Comparison of ENCODE assay signal across 8 mouse cellular contexts in the genomic region with DNA sequence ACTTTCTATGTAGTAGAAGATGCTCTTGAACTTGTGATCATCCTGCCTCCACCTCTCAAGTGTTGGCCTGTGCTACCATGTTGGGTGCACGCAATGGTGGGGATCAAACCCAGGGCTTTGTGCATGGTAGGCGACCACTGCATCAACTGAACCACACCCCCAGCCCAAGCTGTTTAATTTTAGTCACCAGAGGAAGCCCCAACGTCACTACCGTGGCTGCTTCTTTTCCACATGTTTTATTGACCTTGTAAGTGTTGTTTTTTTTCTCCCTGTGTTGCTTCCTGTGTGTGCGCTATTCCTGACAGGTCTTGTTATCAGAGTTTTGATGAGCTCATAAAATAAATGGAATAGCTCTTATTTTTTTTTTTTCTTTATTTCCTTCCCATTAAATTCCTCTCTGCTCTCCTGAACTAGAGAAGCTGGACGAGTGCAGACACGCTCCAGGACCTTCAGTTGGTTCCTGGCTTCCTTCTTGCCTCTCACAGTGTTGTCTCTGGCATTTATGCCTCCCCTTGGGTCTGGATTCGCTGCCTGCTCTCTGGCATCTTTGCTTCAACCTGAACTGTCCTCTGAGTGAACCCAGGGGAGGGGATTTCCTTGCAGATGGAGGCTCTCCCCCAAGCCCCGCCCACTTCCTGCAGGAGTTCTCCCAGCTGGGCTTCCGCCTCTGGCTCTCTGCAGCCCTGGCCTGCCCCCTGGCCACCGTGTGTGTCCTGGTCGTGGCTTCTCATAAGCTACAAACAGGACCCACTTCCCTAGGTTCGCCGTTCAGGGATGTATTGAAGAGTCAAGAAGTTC.
DNase-seq lines count a peak whose midpoint lies in the region; ATAC-seq and TF ChIP-seq lines count a peak whose summit lies in the region.

No protein-coding gene starts in this region.

- no peaks in the 10 kb centered on the region for H3K9me3 ChIP-seq in intestine, embryonic 14.5 days (ENCODE audit: control insufficient read depth, low read length)
- H3K9me3 ChIP-seq in liver, postnatal 0 days (ENCODE audit: low read length) = no peaks in the 10 kb centered on the region
- H3K9me3 ChIP-seq in midbrain, embryonic 16.5 days (replicated peaks; ENCODE audit: control insufficient read depth, low read length, poor library complexity, severe bottlenecking) = no peaks in the 10 kb centered on the region

- no peak overlapping the region for H3K9ac ChIP-seq in intestine, embryonic 14.5 days (ENCODE audit: low read length)
- no peak overlapping the region for H3K9ac ChIP-seq in liver, postnatal 0 days (replicated peaks)
- H3K9ac ChIP-seq in midbrain, embryonic 16.5 days (ENCODE audit: low read depth, low read length) = no peak overlapping the region

- H3K27ac ChIP-seq in intestine, embryonic 14.5 days (ENCODE audit: low read depth) = peak overlapping the region; percentile 85
- peak overlapping the region; percentile 34; the same call in 1 of the 2 replicates for H3K27ac ChIP-seq in liver, postnatal 0 days (ENCODE audit: low read depth)
- H3K27ac ChIP-seq in small intestine, adult 2 months (ENCODE audit: insufficient read depth, low read depth, low read length) = peak overlapping the region; percentile 52; the same call in 1 of the 2 replicates
- no peak overlapping the region for H3K27ac ChIP-seq in midbrain, embryonic 16.5 days (ENCODE audit: low read length)

- peak; percentile 53 for TF ChIP-seq CTCF in liver, postnatal 0 days (IDR thresholded peaks at IDR 0.05; ENCODE audit: low read depth)
- TF ChIP-seq CTCF in small intestine, adult 2 months (IDR thresholded peaks at IDR 0.05; ENCODE audit: extremely low read depth, insufficient read length, insufficient replicate concordance, low read depth, low read length) = peak; percentile 34; the same call in 1 of the 2 replicates

- TF ChIP-seq POLR2A in small intestine, adult 2 months (IDR thresholded peaks at IDR 0.05; ENCODE audit: low read depth, low read length) = no peak

- DNase-seq in A20 (ENCODE audit: low read depth, low spot score) = peak; percentile 89
- peak; percentile 91 for DNase-seq in R1 (ENCODE audit: low read depth, low spot score)
- DNase-seq in gastrocnemius, adult 8-10 months (ENCODE audit: low spot score in 2 of 2) = peak; percentile 41 to 55
- peak; percentile 89 for DNase-seq in intestine, embryonic 14.5 days (ENCODE audit: low spot score)
- DNase-seq in liver, postnatal 0 days = peak; percentile 75
- DNase-seq in frontal cortex, postnatal 25 days (ENCODE audit: low spot score in 2 of 2) = no peak

- no peaks in the 10 kb centered on the region for H3K36me3 ChIP-seq in intestine, embryonic 14.5 days (ENCODE audit: control insufficient read depth, insufficient read depth, low read length)
- no peaks in the 10 kb centered on the region for H3K36me3 ChIP-seq in liver, postnatal 0 days (replicated peaks; ENCODE audit: insufficient read depth, low read length)
- H3K36me3 ChIP-seq in small intestine, adult 2 months (ENCODE audit: control insufficient read depth, insufficient read depth, low read length) = no peaks in the 10 kb centered on the region
- H3K36me3 ChIP-seq in midbrain, embryonic 16.5 days (ENCODE audit: control insufficient read depth, insufficient read depth, low read length) = no peaks in the 10 kb centered on the region

- peak overlapping the region; percentile 40 for H3K4me2 ChIP-seq in intestine, embryonic 14.5 days (ENCODE audit: low read length)
- peak overlapping the region; percentile 6 for H3K4me2 ChIP-seq in liver, postnatal 0 days (ENCODE audit: low read depth, low read length)
- H3K4me2 ChIP-seq in midbrain, embryonic 16.5 days (ENCODE audit: low read length) = no peak overlapping the region

- peak; percentile 87 for ATAC-seq in intestine, embryonic 14.5 days (replicated peaks; ENCODE audit: low FRiP score, low TSS enrichment, low read depth)
- ATAC-seq in liver, postnatal 0 days = peak; percentile 74
- no peak for ATAC-seq in midbrain, embryonic 16.5 days

- TF ChIP-seq EP300 in liver, postnatal 0 days (IDR thresholded peaks at IDR 0.05; ENCODE audit: low read depth) = 0 out of 2 replicates have a peak, but pooled peaks have one; percentile 8

- H3K4me1 ChIP-seq in intestine, embryonic 14.5 days (replicated peaks; ENCODE audit: control insufficient read depth, insufficient read depth, low read length) = peaks cover 20% of the 10 kb centered on the region
- no peaks in the 10 kb centered on the region for H3K4me1 ChIP-seq in liver, postnatal 0 days (ENCODE audit: insufficient read depth)
- peaks cover 9% of the 10 kb centered on the region for H3K4me1 ChIP-seq in small intestine, adult 2 months (ENCODE audit: control insufficient read depth, insufficient read depth, insufficient read length, low read length)
- H3K4me1 ChIP-seq in midbrain, embryonic 16.5 days (ENCODE audit: control insufficient read depth, insufficient read depth, low read length) = peaks cover 3% of the 10 kb centered on the region; the same call in 1 of the 2 replicates

- H3K27me3 ChIP-seq in intestine, embryonic 14.5 days (replicated peaks; ENCODE audit: control insufficient read depth, insufficient read depth, low read length) = no peaks in the 10 kb centered on the region
- H3K27me3 ChIP-seq in liver, postnatal 0 days (ENCODE audit: insufficient read depth, low read length) = no peaks in the 10 kb centered on the region
- no peaks in the 10 kb centered on the region for H3K27me3 ChIP-seq in small intestine, adult 2 months (ENCODE audit: control insufficient read depth, insufficient read depth, low read length)
- no peaks in the 10 kb centered on the region for H3K27me3 ChIP-seq in midbrain, embryonic 16.5 days (ENCODE audit: control insufficient read depth, insufficient read depth, low read depth, low read length)

- no peak overlapping the region for H3K4me3 ChIP-seq in intestine, embryonic 14.5 days (ENCODE audit: low read depth, low read length)
- no peak overlapping the region for H3K4me3 ChIP-seq in liver, postnatal 0 days (ENCODE audit: low read depth, low read length)
- peak overlapping the region; percentile 18; the same call in 1 of the 2 replicates for H3K4me3 ChIP-seq in small intestine, adult 2 months (ENCODE audit: low read depth, low read length)
- H3K4me3 ChIP-seq in midbrain, embryonic 16.5 days (ENCODE audit: low read depth, low read length) = no peak overlapping the region

- WGBS in intestine, embryonic 14.5 days = 13% methylated on average over 14 of the region's 14 CpGs
- 22% methylated on average over 14 of the region's 14 CpGs for WGBS in liver, postnatal 0 days (ENCODE audit: insufficient replicate concordance)
- WGBS in small intestine, adult 2 months = 17% methylated on average over 14 of the region's 14 CpGs
- WGBS in midbrain, embryonic 16.5 days = 50% methylated on average over 14 of the region's 14 CpGs

Comparison
In these comparisons a context has a peak if more than half of its experiments do, and no peak if none do; other contexts are left out.
1. DNase-seq: peak in A20 (single experiment), R1 (single experiment), gastrocnemius, adult 8-10 months (2 of 2), intestine, embryonic 14.5 days (single experiment) and liver, postnatal 0 days (single experiment); none in frontal cortex, postnatal 25 days (0 of 2).